Comparison of ENCODE assay signal across 14 mouse cellular contexts in the genomic region with DNA sequence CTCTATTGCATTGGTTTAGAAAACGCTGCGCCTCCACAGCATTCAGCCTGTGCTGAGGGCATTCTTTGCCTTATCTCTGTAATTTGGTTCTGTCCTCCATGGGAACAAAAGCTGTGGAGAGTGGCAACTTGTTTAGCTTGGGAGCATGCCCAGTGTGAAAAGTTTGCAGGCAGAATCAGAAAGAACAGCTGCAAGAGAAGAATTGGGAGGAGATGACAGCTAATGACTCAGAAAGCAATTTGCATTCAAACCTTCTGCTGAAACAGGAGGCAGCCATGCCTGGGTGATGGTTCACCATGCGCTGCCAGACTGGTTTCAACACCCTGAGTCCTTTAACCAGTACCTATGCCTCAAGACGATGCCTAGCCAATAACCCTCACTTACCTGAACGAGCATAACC.
DNase-seq lines count a peak whose midpoint lies in the region.
"Had no signal": no experiment of that assay in that cellular context is flagged by ENCODE, and none has a peak within 500 bp of the region (broad histone marks: within the 10 kb centered on the region; RNA-seq: fewer than 3 reads in every experiment).

No protein-coding gene starts in this region.

- DNase-seq in frontal cortex, adult 2 months (ENCODE audit: extremely low spot score in 1 of 2, low spot score in 1 of 2) = peak; percentile 8 to 58
- no peak for DNase-seq in frontal cortex, postnatal 25 days (ENCODE audit: low spot score in 2 of 2)
- peak; percentile 79 for DNase-seq in brain, adult 2 months (ENCODE audit: low read depth, low spot score)
- peak; percentile 52 for DNase-seq in layer of hippocampus, adult 9-10 months (ENCODE audit: low spot score)
- peak; percentile 31 to 38 for DNase-seq in right cerebral cortex, postnatal 10 days (ENCODE audit: low spot score in 2 of 2)
- DNase-seq in kidney, adult 8-10 months = no peak
- no peak for DNase-seq in cerebellum, adult 8-10 months
- no peak for DNase-seq in urinary bladder, postnatal 25 days (ENCODE audit: low spot score)
- DNase-seq: adrenal gland, postnatal 36 days; cerebellum, adult 11-12 months; gastrocnemius, postnatal 14 days; kidney, postnatal 4 days; liver, postnatal 0 days; lung, postnatal 36 days had no signal

Comparison
In these comparisons a context has a peak if more than half of its experiments do, and no peak if none do; other contexts are left out.
1. DNase-seq: peak in frontal cortex, adult 2 months (2 of 2), brain, adult 2 months (single experiment), layer of hippocampus, adult 9-10 months (single experiment) and right cerebral cortex, postnatal 10 days (2 of 2); none in frontal cortex, postnatal 25 days (0 of 2), kidney, adult 8-10 months (0 of 2), cerebellum, adult 8-10 months (single experiment) and urinary bladder, postnatal 25 days (single experiment).